Mouse (Mus musculus): ENCODE data around the gene Plxnc1.

Gene Plxnc1

GRCm38 (mm10) chr10:94771496-94771895 is 173.1 kb downstream of the Plxnc1 start:
- no peak for DNase-seq (ENCODE audit: low read depth, low spot score)

DNA sequence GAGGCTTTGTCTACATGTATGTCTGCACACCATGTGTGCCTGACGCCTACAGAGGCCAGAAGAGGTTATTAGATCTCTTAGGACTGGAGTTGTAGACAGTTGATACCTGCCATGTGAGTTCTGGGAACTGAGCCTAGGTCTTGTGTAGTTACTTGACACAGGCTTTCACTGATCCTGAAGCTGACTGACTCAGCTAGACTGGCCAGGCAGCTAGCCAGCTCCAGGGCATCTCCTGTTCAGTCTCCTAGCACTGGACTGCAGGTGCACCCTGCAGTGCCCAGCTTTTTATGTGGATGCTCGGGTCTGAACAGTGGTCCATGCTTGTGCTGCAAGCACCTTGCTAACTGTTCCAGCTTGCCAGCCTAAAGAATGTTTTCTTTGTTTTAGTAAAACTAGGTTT is 197.6 kb downstream of the Plxnc1 start:
- DNase-seq (ENCODE audit: low read depth, low spot score), result no peak

- DNase-seq (ENCODE audit: low read depth, low spot score), result no peak
Measured at GRCm38 (mm10) chr10:94741459-94741858, 203.2 kb downstream of the Plxnc1 start.

All from ZHBTc4 (cell line).